Mouse (Mus musculus): Measurements from ENCODE around the gene Ank2.

Gene Ank2

GRCm38 (mm10) chr3:127036118-127036517, 463.0 kb downstream of the Ank2 start:
- peak; percentile 64 for DNase-seq (ENCODE audit: low read depth, low spot score)

DNA sequence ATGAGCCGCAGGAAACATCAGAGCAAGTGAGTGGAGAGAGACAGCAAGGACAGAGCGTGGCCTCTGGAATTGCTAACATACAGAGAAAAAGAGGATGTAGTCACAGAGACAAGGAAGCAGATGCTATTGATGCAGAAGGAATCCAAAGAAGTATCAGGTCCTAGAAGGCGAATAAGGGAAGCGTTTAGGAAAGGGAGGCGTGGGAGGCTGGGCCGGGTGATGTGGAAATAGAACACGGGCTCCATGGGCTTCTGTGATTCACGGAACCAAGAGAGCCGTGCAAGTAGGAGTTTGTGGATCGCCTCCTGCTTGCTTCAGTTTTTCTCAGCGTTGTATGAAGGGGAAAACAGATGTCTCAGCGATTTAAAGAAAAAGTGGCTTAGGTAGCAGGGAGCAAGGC, 463.6 kb downstream of the Ank2 start:
- peak; percentile 92 for DNase-seq (ENCODE audit: low read depth, low spot score)

GRCm38 (mm10) chr3:127034983-127035382, 464.2 kb downstream of the Ank2 start:
- peak; percentile 72 for DNase-seq (ENCODE audit: low read depth, low spot score)

DNA sequence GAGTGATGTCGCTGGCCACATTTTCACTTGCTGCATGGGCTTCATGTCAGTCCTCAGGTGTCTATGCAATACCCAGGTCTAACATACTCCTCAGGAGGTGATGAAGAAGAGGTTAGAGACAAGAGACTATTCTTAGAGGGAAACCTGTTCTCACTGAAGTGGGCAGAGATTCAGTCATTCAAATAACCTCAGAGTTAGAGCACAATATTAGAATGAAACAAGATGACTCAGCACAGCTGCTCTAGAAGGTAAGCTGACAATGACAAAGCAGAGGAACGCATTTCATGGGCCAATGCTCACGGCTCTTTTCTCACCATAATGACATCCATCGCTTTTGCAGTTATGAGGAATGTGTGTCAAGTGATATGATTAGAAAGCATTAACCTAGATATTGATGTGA, 475.2 kb downstream of the Ank2 start:
- peak; percentile 56 for DNase-seq (ENCODE audit: low read depth, low spot score)

GRCm38 (mm10) chr3:127020167-127020566, 479.0 kb downstream of the Ank2 start:
- no peak for DNase-seq (ENCODE audit: low read depth, low spot score)

GRCm38 (mm10) chr3:127019728-127020127, 479.4 kb downstream of the Ank2 start:
- no peak for DNase-seq (ENCODE audit: low read depth, low spot score)

DNA sequence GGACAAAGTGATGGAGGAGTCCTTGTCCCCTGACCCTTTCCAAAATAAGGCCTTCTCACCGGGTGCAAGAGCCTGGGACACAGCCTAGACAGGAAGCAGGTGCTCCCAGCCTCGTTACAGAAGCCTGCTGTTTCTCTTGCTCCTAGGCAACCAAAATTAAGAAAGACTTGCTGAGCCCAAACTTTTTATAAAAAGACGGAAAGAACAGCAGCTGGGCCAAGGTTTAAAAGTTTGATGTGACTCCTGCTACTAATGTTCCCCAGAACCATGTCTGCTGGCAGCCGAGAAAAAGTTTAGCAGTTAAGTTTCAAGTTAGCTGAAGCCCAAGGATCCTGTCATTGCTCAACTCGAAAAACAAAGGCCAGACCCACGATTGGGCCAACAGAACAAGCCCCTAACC, 480.0 kb downstream of the Ank2 start:
- no peak for DNase-seq (ENCODE audit: low read depth, low spot score)

- DNase-seq (ENCODE audit: low read depth, low spot score) = peak; percentile 57
Measured at GRCm38 (mm10) chr3:127017523-127017922, 481.6 kb downstream of the Ank2 start.

GRCm38 (mm10) chr3:127015596-127015995, 483.6 kb downstream of the Ank2 start:
- DNase-seq (ENCODE audit: low read depth, low spot score) = peak; percentile 63

DNA sequence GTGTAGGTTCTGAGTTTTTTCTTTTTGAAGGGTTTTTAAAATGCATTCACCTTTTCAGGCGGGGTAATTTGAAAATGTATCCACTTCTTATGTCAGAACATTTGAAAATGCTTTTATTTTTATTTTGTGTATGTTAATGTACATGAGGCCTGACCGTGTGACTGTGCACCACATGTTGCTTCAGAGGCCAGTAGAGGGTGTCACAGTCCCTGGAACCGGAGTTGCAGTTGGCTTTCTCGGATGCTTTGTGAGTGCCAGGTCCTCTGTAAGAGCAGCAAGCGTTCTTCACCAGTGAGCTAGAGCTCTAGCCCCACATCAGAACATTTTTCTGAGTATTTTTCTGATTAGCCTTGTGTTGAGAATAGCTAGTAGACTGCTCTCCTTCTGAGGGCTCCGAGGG, 484.0 kb downstream of the Ank2 start:
- DNase-seq (ENCODE audit: low read depth, low spot score) = peak; percentile 67

- no peak for DNase-seq (ENCODE audit: low read depth, low spot score)
Measured at GRCm38 (mm10) chr3:127013976-127014375, 485.2 kb downstream of the Ank2 start.

GRCm38 (mm10) chr3:127012525-127012924, 486.6 kb downstream of the Ank2 start:
- peak; percentile 67 for DNase-seq (ENCODE audit: low read depth, low spot score)

DNA sequence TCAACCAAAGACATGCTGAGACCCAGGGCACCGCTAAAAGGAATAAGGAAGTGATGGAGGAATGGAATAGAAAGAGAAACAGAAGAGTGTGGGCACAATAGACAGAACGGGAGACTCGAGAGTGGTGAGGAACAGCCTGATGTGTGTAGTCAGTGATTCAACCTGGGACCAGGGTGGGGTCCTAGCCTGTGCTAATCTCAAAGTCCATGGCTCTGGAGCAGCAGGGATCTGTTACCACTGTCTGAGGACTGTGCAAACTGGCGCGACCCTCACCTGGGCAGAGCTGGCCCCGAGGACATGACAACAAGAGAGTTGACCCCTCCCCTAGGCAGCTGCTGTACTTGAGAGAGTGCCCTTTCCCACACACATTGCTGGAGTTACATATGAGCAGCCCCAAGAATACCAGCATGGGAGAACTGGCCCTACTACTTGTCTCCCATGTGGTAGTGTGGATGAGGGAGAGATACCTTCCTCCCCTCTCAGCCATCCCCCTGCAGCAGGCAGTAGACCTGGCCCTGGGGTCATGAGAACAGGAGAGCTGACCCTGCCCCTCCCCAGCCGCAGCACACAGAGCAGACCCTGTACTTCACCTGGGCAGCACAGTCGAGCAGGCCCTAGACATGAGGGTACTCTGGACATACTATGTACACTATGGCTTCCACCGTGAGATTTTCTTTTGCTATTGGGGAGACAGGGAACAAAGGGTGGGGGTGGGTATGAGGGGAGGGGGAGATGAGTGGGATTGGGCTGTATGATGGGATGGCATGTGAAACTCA, 493.1 kb downstream of the Ank2 start:
- DNase-seq (ENCODE audit: low read depth, low spot score) = no peak

DNA sequence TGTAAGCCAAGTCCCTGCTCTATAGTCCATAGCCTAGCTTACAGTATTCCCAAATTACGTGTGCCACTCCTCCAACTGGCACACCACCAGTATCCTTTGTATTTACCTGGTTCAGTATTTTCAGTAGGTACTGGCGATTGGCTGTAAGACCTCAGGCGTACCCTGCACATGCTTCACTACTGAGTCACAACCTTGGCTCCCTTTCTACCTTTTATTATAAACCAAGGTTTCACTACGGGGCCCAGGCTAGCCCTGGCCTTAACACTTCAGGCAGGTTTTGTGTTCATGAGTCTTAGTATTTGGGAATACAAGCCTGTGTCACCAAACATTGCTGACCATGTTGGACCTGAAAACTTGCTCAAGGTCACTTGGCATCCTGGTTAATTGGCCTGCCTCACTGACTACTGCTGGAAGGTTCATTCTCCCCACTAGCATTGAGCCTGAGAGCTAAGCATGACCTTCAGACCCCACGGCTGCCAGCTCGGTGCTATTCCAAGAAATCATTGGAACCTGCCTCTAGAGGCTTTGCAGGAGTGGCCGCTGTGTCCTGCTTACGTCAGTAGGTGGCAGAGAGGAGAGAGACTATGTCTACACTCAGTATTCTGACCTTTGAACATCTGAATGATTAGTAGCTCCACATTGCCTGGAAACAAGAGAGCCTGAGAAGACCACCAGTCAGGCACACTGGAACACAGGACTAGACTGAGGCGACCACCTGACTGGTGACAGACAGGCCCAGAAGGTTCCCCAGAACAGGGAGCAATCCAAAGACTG, 494.1 kb downstream of the Ank2 start:
- DNase-seq (ENCODE audit: low read depth, low spot score) = peak; percentile 53

GRCm38 (mm10) chr3:127003946-127004345, 495.2 kb downstream of the Ank2 start:
- peak; percentile 61 for DNase-seq (ENCODE audit: low read depth, low spot score)

DNA sequence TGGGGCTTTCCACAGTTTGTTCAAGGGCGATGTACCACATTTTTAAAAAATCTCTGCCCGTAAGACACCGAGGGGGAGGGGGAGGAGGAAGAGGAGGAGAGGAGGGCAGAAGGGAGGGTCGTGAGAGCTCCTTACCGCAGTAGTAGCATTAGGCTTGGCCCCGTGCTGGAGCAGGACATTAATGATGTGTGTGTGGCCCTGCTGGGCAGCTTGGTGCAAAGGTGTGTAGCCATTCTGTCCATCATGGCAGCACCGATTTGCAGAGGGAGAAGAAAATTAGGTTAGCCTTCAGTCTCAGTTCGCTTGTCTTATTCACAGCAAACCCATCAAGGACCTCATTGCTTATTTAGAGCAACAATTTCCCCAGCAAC, 500.4 kb downstream of the Ank2 start:
- peak; percentile 45 for DNase-seq (ENCODE audit: low read depth, low spot score)

- peak; percentile 95 for DNase-seq (ENCODE audit: low read depth, low spot score)
Measured at GRCm38 (mm10) chr3:126998008-126998741, 501.0 kb downstream of the Ank2 start.

DNA sequence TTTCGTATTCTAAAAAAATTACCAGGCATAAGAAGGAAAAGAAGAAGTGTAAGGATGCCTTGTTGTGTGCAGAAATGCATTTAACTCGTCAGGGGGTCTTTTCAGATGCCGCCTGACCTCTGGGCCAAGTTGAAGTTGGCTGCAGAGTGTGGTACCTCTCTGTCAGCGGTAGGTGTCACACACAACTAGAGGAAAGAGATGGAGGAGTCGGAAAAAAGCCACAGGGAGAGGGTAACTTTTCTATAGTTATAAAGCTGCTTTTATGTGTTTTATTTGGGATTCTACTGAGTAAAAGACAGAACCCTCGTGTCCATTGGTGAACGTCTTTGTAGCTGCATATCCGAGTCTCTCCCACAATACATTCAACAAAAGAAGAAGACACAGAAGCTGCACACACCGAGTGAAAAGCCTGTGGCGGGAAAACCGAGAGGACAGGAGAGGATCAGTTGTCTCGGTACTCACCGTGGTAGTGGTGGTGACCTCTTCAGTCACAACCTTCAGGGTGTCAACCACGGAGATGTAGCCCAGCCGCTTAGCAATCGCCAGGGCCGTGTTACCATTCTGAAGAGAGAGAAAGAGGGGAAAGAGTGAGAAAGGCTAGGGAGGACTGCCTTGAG, 501.7 kb downstream of the Ank2 start:
- peak; percentile 52 for DNase-seq (ENCODE audit: low read depth, low spot score)

- no peak for DNase-seq (ENCODE audit: low read depth, low spot score)
Measured at GRCm38 (mm10) chr3:126996721-126997120, 502.4 kb downstream of the Ank2 start.

GRCm38 (mm10) chr3:126995970-126996369, 503.2 kb downstream of the Ank2 start:
- DNase-seq (ENCODE audit: low read depth, low spot score) = peak; percentile 78

- DNase-seq (ENCODE audit: low read depth, low spot score) = peak; percentile 50
Measured at GRCm38 (mm10) chr3:126994149-126994548, 505.0 kb downstream of the Ank2 start.

- DNase-seq (ENCODE audit: low read depth, low spot score) = peak; percentile 94
Measured at GRCm38 (mm10) chr3:126989936-126990335, 509.2 kb downstream of the Ank2 start.

All from brain, adult 2 months (tissue).